Mouse (Mus musculus): ENCODE measurements around the gene Fubp1.

DNA sequence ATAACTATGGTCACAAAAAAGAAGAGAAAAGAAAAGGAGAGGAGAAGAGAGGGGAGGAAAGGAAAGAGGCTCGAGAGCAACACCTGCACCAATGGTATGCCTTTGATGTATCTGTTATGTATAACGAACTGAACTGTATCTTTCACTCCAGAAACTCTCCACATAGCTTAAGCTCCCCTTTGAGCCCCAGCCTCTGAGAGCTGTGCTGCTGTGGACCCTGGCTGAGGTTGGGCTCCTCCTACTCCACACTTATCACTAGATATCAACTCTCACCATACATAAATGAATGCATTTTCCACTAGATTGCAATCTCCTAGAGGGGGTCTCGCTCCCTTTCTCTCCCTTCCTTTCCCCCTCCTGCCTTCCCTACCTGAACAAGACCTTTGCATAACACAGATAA lies 6.2 kb upstream of the Fubp1 start:
- no peak for TF ChIP-seq CTCF (IDR thresholded peaks at IDR 0.05; ENCODE audit: low read depth, low read length)
- no peak for TF ChIP-seq POLR2A (IDR thresholded peaks at IDR 0.05; ENCODE audit: borderline replicate concordance, low read depth, low read length)
